Mouse (Mus musculus) embryo, embryonic 10 days (tissue): ENCODE measurements around the gene Ppp5c.

ENCODE experiments used
- DNase-seq: peaks from one replicate; pipeline ENCODE4 v3.0.0-alpha.2; 2015; ENCODE audit warnings: low spot score

Ppp5c gene

DNA sequence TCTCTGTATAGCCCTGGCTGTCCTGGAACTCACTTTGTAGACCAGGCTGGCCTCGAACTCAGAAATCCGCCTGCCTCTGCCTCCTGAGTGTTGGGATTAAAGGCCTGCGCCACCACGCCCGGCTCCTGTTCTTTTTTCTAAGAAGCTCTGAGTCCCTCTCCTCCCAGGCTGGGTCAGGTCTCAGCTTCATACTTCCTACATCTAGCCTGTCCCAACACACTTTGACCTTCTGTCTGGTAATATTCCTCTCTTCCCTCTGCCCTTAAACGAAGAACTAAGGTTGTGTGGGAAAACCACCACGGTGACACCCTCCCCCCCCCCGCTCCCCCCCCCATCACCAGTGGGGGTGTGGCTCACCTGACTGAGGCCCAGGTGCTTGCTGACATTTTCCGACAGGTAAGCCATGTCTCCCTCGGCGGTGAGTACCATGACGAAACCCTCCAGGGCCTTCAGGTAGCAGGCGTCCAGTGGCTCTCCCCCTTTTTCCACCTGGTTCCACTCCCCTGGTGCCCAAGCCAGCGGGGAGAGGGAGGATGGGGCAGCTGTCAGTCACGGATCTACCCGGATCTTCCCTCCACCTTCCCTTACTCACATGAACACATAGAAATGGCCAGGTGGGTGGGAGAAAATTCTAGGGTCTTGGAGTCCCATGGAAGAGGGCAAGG is 26.7 kb upstream of the Ppp5c start:
- DNase-seq = no peak

DNA sequence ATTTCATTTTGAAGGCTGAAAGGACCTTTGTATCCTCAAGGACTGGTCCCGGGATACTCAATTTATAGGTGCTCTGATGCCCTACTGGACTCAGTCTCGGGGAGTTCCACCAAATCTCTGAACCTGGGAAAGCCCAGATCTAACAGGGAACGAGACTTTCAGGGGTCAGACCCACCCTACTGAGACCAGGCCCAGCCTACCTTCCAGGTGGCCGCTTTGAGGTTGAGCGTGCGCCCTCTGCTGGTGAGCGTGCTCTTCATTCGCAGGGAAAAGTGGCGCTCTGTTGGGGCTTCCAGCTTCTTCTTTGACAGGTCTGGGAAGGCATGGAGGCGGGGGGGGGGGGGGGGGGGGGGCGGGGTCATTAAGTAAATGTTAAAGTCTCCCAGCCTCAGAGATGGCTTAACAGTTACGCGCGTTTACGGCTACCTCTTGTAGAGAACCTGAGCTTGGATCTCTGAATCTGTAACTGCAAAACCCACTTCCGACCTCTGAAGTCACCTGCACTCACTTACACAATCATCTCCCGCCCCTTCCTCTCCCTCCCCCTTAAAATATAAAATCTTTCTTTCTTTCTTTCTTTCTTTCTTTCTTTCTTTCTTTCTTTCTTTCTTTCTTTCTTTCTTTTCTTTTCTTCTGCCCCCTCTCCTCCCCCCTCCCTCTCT is 23.3 kb upstream of the Ppp5c start:
- peak; percentile 87 for DNase-seq

- DNase-seq = no peak
These were observed 22.8 kb upstream of the Ppp5c start for GRCm38 (mm10) chr7:17050491-17050890.

GRCm38 (mm10) chr7:17048431-17049190 is 20.9 kb upstream of the Ppp5c start:
- no peak for DNase-seq

- DNase-seq = no peak
These were observed 19.4 kb upstream of the Ppp5c start for GRCm38 (mm10) chr7:17047041-17047682.

- no peak for DNase-seq
These were observed 18.0 kb upstream of the Ppp5c start for GRCm38 (mm10) chr7:17045743-17046142.

DNA sequence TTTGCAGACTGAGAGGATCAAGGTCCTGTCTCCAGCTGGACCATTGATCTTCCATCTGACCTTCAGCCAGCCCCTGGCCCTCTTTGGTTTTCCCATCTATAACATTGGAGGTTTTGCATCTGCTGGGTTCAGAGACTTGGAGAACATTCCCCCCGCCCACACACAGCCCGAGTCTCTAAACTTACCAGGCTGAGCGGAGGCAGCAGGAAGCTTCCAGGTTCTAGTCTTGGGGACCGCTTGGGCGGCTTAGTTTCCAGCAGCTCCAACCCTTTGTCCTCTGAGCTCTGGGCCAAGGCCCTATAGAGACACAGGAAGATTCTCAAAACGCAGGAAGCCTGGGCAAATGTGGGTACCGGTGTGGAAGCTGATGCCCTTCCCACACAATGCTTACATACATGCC is 11.6 kb upstream of the Ppp5c start:
- no peak for DNase-seq

DNA sequence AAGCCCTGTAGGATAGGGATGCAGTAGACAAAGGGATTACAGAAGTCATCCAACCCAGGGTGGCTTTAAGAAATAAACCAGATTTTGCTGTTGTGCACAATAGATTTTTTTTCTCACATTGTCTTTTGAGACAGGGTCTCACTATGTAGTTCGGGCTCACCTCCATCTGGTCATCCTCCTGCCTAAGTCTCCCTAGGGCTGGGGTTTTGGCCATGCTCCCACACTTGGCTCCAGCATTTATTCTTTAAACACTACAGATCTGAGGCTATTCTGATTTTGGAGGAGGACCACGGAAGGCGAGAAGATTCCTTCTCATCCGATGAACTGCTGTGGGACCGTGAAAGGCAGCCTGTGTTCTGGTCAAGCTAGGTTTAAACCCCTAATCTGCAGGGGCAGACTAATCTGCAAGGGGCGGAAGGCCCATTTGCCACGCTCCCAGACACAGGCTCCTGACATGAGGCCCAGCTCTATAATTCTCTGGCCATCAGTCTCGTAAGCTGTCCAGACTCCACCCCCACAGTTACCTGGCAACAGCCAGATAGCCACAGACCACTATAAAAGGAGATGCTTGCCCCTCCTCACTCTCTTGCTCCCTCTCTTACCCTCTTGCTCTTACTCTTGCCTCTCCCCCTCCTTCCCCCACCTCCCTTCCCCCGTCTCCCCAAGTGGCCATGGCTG is 10.4 kb upstream of the Ppp5c start:
- DNase-seq = peak; percentile 46

DNA sequence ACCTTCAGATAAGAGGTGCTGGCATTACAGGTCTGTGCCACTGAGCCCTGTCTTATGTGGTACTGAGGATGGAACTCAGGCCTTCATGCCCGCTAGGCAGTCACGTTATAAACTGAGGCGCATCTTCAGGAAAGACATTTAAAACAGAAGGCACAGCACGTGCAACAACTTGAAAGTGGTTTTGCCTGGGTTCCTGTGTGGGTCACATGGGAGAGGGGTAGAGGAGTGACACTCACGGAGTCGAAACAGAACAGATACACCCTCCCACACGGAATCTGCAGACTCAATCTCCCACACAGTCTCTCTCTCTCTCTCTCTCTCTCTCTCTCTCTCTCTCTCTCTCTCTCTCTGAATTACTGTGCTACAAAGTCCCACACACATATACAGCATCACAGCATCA is 2.5 kb upstream of the Ppp5c start:
- no peak for DNase-seq

DNA sequence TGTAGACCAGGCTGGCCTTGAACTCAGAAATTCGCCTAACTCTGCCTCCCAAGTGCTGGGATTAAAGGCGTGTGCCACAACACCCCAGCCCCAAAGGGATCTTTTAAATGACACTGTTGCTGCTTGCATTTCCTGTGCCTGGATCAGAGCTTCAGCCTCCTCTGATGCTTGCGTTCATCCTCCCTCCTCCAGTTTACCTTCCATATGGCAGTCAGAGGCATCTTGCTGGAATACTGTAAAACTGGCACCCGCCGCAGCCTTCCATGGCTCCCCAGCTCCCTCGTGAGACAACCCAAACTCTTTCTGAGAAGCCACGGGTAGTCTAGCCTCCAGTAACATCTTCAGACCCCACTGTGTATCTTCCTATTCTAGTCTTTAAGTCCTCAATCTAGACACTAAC is 1.2 kb upstream of the Ppp5c start:
- no peak for DNase-seq

DNA sequence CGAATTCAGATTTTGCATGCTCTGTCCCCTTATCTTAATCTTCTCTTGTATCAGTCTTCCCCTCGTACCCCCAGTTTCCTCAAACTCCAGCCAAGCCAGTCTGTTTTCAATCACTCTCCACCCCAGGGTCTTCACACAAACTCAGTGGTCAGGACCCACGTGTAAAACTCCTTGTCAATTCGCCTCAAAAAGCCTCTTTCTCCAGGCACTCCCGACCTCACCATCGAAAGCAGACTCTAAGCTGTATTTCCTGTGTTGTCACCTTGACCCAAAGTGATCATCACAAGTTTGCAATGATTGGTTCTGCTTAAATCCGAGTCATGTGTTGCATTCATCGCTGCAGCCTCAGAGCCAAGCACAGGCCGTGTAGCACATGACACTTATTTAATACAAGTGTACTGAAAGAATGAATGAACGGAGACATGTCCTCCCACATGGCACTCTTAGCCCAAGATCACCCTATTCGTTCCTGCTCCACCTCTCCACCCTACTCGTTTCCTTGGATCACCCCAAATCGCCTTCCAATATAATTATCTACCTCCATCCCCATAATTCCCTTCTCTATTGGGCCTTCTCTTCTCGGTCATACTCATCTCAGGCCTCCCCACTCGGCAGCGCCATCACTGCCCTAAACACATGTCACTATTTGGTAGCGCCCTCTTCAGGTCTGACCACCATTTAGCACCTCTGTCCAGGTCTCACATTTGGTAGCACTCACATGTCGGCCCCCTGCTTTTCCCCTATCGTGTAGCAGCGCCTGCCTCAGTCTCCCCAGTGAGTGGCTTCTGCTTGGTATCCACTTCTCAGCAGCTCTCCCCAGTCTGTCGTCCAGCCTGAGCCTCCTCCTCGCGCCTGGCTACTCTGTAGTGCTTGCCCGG is 775 bp downstream of the Ppp5c start:
- peak; percentile 93 for DNase-seq

DNA sequence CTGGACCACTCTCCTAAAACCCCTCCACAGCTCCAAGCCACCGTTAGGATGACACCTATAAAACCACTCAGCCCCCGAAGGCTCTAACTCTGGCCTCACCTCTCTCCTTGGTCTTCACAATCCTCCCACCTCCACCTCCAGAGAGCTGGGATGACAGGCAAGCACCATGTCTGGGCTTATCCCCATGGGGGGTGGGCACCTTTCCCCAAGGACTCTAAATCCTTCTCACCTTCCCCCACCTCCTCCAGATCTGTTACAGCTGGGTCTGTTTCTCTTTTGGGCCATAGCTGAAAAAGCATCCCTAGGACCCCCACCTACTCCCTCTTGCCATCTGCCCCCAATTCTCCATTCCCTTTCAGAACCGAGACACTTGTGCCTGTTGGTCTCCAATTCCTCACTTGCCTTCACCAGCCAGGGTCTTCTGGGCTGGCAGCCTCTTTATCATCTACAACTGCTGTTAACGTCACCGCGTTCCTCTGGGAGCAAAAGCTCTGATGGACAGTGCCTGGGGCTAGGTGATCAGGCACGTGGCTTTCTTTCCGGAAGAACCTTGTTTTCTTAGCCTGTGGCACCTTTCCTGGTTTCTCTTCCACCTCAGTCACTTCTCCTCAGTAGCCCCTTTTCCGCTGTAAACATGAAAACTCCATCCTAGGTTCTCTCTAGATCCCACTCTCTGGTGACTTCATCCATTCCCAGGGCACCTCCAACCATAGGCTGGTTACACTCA is 1.7 kb downstream of the Ppp5c start:
- DNase-seq = no peak

DNA sequence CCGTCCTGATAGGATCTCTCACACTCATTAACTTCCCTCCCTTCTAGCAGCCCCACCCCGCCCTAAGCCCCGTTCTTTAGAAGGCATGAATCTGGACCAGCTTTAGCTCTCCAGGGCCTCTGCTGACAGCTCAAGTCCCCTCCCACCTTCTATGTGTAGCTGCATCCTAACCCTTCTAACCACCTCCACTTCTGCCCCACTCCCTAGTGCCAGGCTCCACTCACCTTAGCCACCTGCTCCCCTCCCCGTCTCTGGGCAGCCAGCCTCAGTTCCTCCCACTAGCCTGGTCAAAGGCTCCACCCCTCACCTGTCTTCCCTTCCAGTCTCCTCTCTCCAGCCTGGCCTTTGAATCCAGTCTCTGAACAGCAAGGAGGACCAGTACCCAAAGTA is 2.2 kb downstream of the Ppp5c start:
- DNase-seq = no peak

DNA sequence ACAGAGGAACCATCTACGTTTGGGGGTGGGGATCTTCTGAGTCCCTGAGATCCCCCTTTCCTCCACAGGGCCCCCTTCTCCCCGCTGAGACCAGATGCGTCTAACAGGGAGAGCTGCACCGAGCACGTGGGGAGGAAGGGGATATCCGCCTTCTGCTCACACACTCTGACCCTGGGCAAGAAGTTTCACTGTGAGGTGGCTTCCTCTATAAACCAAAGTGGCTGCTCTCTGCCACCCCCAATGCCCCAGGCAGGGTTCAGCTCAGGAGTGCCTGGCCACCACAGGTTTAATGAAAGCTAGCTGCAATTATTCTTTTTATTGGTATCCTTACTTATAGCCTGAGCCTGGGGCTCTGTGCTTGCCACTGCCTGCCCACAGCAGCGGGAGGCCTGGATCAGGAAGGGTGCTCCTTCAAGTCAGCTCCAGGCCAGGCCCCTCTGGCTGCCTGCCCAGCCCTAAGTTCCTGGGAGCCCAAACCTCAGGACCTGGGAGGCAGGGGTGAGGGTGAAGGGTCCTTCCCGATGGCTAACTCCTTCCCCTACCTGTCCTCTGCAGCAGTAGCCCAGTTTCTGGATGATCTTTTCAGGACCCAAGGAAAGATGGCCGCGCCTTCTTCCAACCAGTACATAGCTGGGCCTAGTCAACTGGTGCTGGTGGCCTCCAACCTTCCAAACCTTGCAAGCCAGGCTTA is 2.8 kb downstream of the Ppp5c start:
- no peak for DNase-seq

GRCm38 (mm10) chr7:17024141-17024540 is 3.6 kb downstream of the Ppp5c start:
- DNase-seq = no peak

- DNase-seq = no peak
These were observed 4.0 kb downstream of the Ppp5c start for GRCm38 (mm10) chr7:17023701-17024100.

DNA sequence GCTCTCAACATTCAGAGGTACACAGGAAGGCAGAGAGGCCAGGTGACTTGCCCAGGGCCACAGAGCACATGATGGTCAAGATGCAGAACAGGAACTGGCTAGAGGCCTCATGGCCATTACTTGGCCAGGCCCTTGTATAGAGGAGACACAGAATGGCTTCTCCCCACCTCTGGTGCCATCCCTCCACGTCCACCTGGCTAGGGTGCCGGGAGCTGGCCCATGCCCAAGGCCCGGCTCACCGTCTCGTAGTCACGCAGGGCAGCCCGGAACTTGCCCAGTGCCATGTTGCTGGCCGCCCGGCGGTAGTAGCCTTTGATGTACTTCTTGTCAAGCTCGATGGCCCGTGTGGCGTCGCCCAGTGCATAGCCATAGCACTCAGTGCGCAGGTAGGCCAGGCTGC is 5.5 kb downstream of the Ppp5c start:
- DNase-seq = no peak

GRCm38 (mm10) chr7:17019426-17020166 is 8.1 kb downstream of the Ppp5c start:
- DNase-seq = no peak

DNA sequence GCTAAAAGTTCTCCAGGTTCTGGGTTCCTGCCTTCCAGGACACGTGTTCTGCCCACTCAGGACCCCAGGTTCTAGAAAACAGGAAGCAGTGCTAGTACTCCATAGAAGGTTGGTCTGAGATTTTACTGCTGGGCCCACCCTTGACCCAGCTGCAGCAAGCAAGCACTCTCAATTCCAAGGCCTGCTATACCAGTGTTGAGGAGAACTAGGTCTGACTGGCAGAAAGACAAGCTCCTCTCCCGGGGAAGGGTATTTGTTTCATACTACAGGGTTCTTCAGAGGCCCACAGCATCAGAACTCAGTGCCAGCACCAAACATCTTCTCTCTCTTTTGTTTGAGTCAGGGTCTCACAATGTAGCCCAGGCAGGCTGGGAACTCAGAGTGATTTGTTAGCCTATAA is 9.8 kb downstream of the Ppp5c start:
- no peak for DNase-seq
